Mouse (Mus musculus) spleen, postnatal 10 days (tissue): ENCODE data around the gene Mcm7.
"Not testable (repeated sequence)": the region's sequence is repeated elsewhere in the genome, so short reads cannot be mapped to it uniquely, and the experiment has no call there.

Experiments used
- DNase-seq, 2 experiments: peaks; one replicate each; pipeline ENCODE4 v3.0.0; 2021 to 2022; ENCODE audit warnings: low spot score in 2 of 2

Mcm7 gene

GRCm38 (mm10) chr5:138171695-138172491, at the start of gene Mcm7, which contains the start of gene Ap4m1:
Gene Mcm7 (minus strand): TSS chr5:138172422.
Gene Ap4m1 (plus strand): TSS chr5:138172002.
- DNase-seq: peak; percentile 92 to 96

- DNase-seq: no peak
Observed at GRCm38 (mm10) chr5:138219864-138220263, 47.6 kb upstream of the Mcm7 start.

DNA sequence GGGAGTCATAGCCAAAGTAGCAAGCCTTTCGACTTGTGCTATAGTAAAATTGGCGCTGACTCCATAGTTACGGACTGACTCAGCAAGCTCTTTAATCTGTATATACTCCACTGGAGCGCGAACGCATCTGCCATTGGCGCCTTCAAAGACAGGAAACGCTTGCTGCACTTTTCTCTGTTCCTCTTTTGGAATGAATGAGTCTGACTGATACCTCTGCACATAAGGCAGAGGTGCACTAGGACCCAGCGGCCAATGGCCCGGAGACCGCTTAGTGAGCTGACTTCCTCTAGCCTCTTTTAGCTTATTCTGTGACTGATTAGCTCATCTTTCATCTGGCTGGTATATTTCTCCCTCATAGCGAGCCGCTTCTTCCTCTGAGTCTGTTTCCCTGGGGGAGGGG, 44.4 kb upstream of the Mcm7 start:
- DNase-seq: not testable (repeated sequence)

DNA sequence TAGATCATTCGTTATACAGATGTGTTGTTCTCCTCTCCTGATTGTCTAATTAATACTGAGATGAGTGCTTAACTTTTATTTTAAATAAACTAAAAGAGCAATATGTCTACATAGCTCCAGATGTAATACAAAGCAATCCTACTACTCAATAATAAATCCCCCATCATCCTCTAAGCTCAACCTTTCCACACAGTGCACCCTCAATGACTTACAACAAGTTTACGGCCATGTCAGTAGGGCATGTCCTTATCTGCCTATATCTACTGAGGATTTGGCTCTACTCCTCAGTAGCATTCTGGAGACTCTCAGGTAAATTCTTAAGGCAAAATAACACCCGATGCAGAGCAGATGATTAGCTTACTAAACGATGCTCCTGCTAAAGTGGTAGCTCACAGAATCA, 35.7 kb upstream of the Mcm7 start:
- no peak for DNase-seq

DNA sequence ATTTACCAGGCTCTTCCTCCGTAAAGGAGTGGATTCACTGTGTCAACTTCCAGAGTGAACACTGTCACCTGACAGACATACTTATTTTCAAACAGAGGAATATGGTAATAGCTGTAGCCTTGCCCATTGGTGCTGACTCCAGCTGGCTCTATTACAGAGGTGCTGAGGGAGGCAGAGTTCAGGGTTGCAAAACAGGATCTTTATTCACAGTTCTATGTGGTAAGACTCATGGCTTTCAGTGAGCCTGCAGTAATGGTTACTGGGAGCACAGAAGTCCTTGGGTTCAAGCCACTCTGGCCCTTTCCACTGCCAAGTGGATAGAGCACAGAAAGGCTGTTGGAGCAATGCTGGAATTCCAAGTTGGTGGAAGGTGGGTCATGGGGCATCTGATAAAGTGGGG, 35.0 kb upstream of the Mcm7 start:
- no peak for DNase-seq

- no peak for DNase-seq
Observed at GRCm38 (mm10) chr5:138202086-138202485, 29.9 kb upstream of the Mcm7 start.

GRCm38 (mm10) chr5:138199576-138199975, 27.4 kb upstream of the Mcm7 start:
- DNase-seq: no peak

GRCm38 (mm10) chr5:138195463-138195862, 23.2 kb upstream of the Mcm7 start:
- DNase-seq: no peak

GRCm38 (mm10) chr5:138194755-138195345, 22.6 kb upstream of the Mcm7 start:
- peak in 1 of 2 experiments; percentile 54 for DNase-seq

DNA sequence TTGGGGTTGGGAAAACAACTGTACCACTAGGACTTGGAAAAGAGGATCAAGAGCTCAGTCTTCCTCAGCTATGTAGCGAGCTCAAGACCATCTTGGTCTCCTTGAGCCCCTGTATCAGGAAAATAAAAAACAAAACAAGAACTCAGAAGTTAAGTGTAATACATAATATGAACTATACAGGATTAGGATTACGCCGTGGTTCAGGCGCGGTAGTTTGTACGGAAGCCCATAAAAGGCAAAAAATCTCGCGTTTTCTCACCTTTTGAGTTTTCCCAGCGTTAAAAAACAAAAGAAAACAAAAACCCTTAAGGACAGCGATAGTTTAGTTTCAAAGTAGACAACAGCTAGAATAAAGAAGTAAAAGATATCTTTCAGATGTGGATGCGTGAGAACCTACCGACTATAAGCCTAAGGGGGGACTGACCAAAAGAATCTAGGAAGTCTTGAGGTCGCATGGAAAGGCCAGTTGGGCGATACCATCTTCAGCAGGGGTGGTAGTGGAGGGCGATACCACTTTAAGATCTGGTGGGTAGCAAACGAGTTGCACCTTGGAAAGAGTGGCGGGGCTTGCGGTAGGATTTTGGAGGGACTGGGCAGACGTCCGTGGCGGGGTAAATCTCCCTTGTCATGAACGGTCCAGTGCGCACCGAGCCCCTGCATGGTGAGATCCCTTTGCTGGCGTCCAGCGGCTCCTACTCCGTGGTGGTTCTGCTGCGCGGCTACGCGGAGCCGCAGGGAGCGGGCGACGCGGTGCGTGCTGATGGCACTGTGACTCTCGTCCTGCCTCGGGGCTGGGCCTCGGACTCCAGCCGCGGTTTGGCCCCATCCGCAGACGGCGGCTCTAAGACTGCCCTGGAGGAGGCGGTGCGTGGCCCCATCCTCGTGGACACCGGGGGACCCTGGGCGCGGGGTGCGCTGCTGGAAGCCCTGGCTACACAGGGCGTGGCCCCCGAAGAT, 21.8 kb upstream of the Mcm7 start, which contains the start of gene Mblac1:
Gene Mblac1, plus strand, starts transcription at position 544 of the 957 bp plus-strand sequence.
- peak; percentile 88 to 89 for DNase-seq

- DNase-seq: peak in 1 of 2 experiments; percentile 72
Observed at GRCm38 (mm10) chr5:138187661-138188306, 15.6 kb upstream of the Mcm7 start.

GRCm38 (mm10) chr5:138186950-138187638, 14.9 kb upstream of the Mcm7 start, which contains the start of the genes Taf6 and Cnpy4:
Gene Taf6 (minus strand): TSS chr5:138187451.
Gene Cnpy4 (plus strand): TSS chr5:138187485.
- DNase-seq: peak; percentile 84 to 91

DNA sequence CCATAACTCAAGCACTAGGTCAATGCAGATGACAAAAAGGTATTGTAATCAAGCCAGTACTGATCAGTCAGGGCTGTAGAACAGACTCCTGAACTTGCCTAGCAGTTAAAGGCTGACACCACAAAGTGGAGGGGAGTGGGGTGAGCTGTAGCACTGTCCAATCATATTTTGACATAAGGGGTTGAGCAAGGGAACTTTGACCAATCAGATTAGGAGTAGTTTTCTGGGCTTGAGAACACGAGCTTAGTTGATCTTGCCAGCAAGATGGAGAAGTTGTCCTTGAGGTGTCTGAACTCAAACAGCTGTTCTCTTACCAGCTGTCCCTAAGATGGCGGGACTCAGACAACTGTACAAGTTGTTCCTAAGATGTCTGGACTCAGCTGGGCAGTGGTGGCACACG, 995 bp upstream of the Mcm7 start:
- DNase-seq: no peak

- DNase-seq: peak; percentile 92 to 96
Observed at GRCm38 (mm10) chr5:138170936-138171561, 1.2 kb downstream of the Mcm7 start.

DNA sequence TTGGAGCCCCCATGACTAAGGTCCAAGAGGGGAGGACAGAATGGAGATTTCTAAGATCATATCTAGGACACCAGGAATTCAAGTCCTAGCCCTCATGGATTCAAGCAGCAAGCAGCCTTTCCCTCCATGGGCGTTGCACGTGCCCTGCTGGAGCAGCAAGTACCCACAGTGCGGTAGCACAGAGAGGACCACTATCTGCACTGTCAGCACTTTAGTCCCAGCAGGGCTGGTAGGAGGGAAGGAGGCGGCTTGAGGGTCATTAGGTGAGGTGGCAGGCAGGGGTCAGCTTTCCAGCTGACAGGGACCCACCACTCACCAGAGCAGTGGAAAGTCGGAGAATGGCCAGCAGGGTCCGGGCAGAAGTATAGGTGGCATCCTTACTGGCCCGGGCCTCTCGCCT, 6.6 kb downstream of the Mcm7 start:
- DNase-seq: no peak

DNA sequence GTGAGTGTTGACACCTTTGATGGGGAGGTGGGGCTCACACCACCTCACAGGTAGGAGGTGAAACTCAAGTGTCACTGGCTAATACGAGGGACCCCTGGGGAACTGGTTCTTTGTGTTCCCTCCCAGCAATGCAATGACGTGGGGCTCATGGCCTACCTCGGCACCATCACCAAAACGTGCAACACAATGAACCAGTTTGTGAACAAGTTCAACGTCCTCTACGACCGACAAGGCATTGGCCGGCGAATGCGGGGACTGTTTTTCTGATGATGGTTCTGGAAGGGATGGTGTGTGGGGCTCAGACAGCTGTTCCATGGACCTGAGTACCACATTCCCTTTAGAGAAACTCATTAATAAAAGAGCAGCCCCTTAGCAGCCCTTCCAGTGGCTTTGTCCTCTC, 8.6 kb downstream of the Mcm7 start:
- DNase-seq: no peak

DNA sequence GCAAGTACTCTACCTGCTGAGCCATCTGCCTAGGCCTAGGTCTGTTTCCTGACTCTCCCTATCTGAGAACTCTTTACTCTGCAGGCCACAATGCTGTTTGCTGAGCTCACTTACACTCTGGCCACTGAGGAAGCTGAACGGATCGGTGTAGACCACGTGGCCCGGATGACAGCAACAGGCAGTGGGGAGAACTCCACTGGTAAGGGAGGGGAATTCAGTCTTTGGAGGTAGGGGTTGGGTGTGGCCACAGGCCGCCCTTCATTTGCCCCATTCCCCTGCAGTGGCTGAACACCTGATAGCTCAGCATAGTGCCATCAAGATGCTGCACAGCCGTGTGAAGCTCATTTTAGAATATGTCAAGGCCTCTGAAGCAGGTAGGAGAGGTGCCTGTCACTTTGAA, 9.2 kb downstream of the Mcm7 start:
- no peak for DNase-seq

GRCm38 (mm10) chr5:138160842-138161665, 11.2 kb downstream of the Mcm7 start, which contains the start of gene Cops6:
Gene Cops6 (plus strand): TSS chr5:138161071.
- DNase-seq: peak; percentile 88 to 96

DNA sequence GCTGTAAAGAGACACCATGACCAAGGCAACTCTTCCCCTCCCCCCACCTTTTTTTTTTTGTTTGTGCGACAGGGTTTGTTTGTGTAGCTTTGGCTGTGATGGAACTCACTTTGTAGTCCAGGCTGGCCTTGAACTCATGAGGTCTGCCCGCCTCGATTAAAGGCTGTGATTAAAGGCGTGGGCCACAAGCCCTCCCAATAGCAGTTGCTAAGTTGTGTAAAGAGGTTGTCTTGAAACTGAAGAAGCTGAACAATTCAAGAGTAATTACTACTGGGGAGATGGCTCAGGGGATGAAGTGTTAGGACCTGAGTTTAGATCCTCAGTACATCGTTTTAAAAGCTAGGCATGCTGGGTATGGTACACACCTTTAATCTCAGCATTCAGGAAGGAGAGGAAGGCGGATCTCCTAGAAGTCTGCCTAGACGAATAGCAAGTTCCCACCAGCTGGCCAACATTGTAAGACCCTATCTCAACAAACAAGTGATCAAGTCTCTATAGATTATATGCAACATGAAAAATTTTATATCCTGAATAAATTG, 11.9 kb downstream of the Mcm7 start:
- no peak for DNase-seq
